Mouse (Mus musculus): ENCODE measurements at regions not wholly inside any gene's neighbourhood (a gene's known extent, or its start where the extent isn't known, plus 50 kb on each side); places are given as distances from the start of the nearest gene placed in this dataset.

GRCm38 (mm10) chr13:80947705-80948104 lies 64.5 kb downstream of the Arrdc3 start:
- TF ChIP-seq NELFE (IDR thresholded peaks at IDR 0.05; ENCODE audit: low read depth, low read length) (no peak), GATA1 (IDR thresholded peaks at IDR 0.05; ENCODE audit: low read depth, low read length) (no peak), SMC3 (IDR thresholded peaks at IDR 0.05; ENCODE audit: low read depth, low read length) (no peak), CTCF (IDR thresholded peaks at IDR 0.05 in 2 of 3, conservative IDR thresholded peaks at IDR 0.05 in 1 of 3; ENCODE audit: control insufficient read depth in 1 of 3, insufficient read depth in 1 of 3, low read depth in 2 of 3, low read length in 3 of 3, poor library complexity in 1 of 3, severe bottlenecking in 1 of 3) (no peak)
